Mouse (Mus musculus) G1E-ER4 (cell line): ENCODE measurements around the gene Cbx8. TPM values are rescaled to one million over a fixed set of nuclear protein-coding genes. Genes with fewer than 3 reads are reported as not detected.

ENCODE experiments used
- GATA1 ChIP-seq: IDR thresholded peaks from one replicate; pipeline ENCODE4 v1.8.0; 2012; ENCODE audit warnings: low read length, inconsistent platforms
- polyA plus RNA-seq: library from polyadenylated mRNA; stranded (reverse); fragments of >175 nt; gene quantifications from 2 replicates; pipeline ENCODE4 v1.2.3, GENCODE M21; 2012

Cbx8 gene
- polyA plus RNA-seq, 1 experiment: not detected

DNA sequence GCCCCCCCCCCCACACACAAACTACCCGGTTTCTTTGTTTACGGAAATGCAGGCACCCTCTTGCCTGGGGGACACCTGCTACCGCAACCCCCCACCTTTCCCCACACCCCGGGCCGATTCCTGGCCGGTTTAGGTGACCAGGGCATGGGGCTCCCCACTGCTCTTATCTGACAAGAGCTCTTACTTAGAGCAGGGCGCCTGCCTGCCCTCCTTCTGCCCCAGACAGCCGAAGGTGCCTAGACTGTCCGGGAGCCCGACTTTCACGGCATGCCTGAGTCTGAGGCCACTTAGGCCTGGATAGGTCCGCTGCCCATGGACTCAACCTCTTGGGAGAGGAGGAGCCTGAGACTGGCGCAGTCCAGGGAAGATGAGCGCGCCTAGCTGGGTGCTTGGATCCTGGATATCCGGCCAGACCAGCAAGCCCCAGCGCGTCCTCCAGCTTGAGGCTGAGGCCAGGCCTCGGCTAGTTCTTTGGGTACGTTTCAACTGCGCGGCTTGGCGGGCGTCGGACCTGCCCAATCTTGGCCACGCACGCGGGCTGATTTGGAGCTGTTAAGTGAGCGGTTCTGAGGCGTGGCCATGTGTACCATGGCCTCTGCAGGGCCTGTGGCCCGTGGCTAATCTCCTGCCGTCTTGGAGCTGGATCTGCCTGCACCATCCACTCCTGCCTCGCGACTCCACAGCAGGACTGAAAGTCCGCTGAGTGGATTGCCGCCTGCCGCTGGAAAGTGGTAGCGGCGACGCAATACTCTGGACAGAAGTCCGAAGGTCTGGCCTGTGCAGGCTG, 4.0 kb upstream of the Cbx8 start:
- TF ChIP-seq GATA1: no peak

DNA sequence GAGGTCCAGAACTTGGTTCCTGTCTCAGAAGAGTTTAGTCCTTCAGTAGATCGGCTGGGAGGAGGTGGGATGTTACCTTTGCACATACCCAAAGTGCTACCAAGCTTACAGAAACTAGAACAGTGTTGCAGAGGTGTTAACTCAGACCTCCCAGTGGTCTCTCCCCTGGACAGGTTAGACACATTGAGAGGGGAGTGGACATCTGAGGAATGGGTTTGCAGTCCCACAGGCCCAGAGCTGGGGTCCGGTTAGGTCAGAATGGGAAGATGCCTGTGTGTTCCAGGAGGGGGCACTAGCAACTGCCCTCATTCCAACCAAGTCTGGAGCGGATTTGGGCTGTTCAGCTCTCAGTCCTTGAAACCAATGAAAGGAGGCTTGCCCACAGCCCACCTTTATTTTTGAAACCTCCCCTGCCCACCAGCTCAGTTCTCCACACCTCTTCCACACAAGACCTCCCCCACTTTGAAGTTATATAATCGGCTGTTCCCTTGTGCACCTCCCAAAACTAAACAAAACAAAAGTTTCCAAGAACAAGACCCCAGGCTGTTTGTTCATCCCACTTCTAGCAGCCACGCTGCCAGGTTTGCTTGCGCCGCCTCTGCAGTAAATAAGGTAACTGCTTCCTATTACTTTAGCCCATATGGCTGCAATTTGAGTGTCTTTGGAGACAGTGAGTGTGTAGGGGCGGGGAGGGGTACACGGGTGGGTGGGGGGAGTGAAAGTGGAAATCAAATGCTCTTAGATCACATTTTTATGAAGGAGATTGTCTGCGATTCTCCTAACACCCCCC, 3.2 kb upstream of the Cbx8 start:
- TF ChIP-seq GATA1: no peak

DNA sequence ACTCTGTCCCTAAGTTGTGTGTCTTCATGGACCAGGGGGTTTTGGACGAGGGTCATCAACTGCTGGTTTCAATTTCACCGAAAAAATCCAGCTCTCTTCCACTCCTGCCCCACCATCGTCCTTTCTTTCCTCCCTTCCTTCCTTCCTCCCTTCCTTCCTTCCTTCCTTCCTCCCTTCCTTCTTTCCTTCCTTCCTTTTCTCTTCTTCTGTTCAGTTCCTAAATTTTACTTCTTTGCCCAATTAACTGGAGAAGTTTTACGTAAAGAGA, 2.4 kb upstream of the Cbx8 start:
- no peak for TF ChIP-seq GATA1

DNA sequence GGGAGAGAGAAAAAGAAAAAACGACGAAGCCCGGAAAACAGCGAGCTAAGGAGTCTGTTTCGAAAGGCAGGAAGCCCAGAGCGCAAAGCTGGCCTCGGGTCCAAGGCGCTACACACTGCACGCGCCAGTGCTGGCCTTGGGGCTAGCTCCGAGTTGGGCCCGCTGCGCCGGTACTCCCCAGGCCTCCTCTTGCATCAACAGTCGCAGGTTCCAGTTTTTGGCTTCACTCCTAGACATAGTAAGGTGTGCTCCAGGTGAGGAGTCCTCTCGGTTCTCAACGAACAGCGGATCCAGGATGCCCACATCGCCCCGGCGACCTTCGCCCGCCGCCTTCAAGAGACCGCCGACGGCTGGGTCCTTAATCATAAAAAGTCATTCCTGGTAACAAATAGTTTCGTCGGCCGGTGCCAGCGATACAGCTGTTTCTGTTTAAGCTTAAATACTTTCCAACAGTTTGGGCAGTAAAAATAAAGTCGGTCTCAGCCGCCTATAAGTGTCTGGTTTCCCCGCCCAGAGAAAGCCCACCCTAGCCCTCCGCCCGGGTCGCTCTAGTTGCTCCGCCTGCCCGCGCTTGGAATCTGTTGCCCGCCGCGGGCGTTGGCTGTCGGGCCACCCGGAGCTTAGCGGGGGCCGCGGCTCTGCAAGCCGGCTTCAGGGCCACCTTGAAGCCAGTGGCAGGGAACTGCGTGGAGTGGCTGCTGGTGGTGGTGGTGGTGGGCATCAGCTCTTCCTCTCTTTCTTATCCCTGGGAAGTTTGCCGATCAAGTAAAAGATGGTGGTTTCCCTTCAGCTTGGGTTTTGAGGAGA, 1.9 kb upstream of the Cbx8 start:
- no peak for TF ChIP-seq GATA1

DNA sequence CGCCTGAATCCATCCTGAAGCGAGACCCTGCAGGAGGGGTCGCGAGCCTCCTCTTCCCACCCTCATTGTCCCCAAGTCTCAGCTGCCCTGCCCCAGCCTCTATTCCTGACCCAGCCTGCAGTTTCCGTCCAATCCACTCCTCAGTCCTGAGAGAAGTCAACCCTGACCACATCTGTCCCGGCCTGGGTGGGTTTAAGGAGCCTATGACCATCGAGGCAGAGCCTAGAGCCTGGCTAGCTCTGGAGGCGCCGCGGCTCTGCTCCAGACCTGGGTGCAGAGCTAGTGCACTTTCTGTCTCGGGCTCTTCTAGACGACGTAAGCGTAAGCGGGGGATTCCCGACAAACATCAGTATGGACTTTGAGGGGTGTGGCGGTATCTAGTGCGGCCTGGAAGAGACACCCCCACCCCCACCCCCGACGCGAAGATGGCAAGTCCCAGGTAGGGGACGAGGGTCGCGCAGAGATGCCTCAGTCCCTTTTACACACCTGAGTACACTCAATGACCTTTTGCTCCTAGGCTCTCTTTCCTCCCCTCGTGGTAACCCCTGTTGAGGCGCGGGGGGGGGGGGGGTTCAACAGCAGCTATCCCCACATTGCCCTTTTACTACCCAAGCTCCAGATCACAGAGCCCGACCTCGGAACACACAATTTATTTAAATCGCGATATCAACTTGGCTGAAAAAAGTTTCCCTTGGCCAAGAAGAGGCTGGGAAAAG, 1.1 kb upstream of the Cbx8 start:
- no peak for TF ChIP-seq GATA1

DNA sequence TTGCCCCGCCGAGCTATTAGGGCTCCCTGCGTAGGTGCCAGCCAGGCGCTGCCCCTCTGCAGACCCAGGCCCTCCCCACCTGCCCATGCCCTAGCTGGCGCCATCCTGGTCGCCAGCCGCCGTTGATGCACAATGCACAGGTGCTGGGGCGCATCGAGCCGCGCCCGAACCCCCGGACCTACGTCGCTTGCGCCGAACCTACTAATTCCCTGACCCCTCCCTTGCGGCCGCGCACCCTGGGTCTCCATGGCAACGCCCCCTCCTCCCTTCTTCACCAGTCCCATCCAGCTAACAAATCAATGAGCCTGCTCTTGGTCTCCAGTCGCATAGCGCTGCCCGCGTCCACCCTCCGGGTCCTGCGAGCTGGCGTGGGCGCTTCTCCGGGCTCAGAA, 552 bp upstream of the Cbx8 start:
- no peak for TF ChIP-seq GATA1

DNA sequence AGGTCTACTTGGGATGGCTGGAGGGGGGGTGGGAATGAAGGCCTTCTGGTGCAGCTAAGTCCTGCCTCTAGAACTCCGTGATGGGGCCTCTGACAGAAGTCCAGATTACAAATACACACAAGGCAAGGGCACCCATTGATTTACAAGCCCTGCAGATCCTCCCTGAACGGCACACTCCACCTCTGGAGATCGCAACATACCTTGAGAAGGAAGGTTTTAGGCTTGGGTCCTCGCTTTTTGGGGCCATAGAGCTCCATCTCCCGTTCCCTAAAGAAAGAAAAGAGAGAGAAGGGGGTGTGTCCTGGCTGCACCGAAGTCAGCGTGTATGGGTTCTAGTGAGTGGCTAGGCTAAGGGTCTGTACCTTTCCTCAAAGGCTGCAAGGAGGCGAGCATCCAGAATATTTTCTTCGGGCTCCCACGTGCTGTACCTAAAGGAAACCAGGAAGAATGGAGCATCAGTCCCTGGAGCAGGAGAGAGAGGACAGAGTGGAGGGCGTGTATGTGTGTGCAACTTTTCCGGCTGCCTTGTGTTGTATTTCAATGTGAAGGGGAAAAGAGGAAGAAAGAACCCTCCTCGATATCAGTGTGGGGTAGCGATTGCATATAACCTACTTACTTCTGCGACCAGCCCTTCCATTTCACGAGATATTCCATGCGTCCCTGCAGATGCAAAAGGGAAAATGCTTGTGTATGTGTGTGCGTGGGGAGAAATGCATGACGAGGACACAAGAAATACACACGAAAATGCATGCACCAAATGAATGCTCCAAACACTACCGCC, 847 bp downstream of the Cbx8 start:
- TF ChIP-seq GATA1: no peak

DNA sequence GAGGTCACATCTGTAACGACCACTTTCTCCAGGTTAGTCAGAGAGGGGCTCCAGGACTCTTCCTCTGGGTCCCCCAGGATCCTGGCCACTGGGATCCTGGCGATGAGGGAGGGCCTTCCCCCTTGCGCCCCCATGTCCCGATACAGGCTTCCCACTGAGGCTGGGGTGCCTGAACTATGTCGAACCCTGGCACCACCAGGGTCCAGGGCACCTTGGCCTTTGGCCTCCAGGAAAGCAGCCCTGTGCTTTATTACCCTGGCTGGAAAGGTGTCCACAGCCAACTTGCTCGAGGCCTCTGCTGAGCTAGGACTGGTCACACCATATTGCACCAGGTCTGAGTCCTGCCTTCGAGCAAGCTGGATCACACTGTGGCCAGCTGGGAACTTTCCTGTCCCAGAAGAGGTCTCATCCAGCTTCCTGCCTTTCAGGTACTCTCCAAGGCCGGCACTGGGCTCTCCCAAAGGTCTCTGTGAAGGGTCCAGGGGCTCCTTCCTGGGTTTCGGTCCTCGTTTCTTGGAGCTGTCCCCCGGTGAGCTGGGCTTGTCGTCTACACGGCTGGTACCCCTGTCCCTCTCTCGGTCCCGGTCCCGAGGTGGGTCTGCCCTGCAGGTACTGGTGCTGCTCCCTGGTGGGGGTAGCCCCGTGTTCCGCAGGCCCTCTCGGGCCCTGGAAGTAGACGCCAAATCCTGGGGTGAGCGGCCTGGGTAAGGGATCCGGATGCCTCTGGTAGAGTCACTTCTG, 1.9 kb downstream of the Cbx8 start:
- TF ChIP-seq GATA1: no peak

DNA sequence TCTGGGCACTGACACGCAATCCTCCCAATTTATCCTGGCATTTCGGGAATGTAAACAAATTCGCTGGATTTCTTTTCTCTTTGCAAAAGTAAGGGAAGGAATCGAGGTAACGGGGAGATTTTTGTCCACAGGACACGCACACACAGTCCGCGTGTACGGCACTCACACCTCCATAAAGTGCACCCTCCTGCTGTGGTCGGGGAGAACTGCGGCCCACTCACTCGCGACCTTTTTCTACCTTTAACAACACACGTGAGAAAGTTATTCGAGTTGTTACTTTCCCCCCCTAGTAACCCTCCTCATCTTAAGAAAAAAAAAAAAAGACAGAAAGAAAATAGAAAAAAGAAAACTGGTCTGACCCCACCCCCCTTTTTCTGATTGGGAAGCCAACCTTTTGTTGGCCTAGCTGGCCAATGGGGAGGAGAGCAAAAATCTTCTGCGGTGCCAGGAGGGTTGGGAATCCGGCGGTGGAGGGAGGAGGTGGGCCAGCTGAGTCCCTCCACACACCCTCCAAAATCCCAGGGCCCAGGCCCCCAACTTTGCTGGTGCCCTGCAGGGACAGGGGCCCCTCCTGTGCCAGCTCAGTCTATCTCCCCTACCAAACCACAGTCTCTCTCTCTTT, 2.9 kb downstream of the Cbx8 start:
- TF ChIP-seq GATA1: no peak

DNA sequence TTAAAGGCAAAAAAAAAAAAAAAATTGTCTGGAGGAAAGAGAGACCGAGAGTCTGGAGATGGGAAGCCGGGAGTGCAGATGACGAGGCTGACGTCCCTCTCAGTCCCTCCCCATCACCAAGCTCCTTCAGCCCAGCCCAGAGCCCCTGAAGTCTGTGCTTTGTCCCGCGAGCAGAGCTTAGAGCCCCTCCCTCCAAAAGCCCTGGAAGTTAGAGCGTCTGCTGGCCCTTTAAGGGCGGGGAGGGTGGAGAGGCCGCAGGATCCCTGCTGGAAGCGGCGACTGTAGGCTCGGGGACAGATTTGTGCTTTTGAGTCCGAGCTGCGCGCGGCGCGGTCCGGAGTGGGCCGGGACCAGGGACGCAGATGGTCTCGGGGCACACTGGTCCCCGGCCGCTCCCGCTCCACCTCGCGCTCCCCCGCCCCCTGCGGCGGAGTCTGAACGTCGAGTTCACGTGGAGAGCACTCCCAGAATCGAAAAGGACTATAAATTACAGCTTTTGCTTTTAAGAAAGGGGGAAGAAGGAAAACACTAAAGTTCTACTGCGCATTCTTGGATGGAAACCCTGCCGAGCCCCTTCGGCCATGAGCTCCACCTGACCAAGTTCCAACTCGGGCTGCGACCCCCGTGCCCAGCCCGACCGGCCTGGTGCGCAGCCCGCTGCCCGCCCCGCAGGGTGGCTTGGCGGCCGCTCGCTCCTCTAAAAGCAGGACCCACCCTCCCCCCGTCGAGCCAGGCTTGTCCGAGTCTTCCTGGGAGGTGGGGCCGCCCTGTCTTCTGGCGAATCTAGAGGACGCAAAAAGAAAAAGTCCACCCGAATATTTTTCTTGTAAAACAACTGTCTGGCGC, 3.6 kb downstream of the Cbx8 start:
- TF ChIP-seq GATA1: no peak

DNA sequence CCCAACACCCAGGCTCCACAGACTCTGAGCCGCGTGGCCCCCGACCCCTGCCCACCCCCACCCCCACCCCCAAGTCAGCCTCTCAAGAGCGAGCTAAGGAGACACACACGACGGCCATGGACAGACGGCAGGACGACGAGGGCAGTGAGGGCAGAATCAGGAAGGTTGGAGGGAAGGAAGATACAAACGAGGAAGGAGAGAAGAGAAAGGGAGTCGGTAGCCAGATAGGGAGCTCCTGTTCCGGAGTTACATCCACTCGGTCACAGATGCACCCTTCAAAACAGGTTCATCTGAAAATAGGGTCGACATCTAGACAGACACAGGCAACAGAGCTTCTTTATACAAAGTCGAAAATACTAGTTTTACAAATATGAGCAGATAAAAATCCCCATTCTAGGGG, 4.3 kb downstream of the Cbx8 start:
- TF ChIP-seq GATA1: no peak

DNA sequence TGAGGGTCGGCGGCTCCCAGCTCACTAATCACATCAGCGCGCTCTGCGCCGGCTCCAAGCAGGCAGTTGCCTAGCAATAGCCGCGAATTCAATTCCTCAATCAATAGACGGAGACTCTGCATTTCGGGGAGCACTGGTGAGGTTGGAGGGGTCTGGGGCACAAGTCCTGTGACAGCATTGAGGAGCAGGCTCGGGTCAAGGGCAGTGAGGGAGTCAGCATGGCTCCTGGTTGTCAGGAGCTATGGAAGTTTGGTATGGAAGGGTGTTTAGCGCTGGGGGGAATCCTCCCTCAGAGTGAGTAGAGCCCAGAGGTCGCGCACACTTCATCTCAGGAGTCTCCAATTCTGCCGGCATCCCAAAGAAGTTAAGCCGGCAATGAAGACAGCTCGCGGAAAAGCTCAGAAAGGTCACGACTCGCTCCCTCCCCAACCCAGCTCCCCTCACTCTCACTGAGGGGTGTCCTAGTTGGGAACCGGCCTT, 5.0 kb downstream of the Cbx8 start:
- TF ChIP-seq GATA1: no peak
